Mouse (Mus musculus) heart, embryonic 16.5 days (tissue): ENCODE measurements at regions not wholly inside any gene's neighbourhood (a gene's known extent, or its start where the extent isn't known, plus 50 kb on each side); places are given as distances from the start of the nearest gene placed in this dataset.

Experiments
- ATAC-seq: fragments of 200-750 bp; cut with Nextera tagmentation; replicated peaks from 2 replicates; pipeline ENCODE4 v1.8.0; 2017; ENCODE audit warnings: moderate number of reproducible peaks; ENCODE audit not compliant: insufficient read depth, low FRiP score; ENCODE audit errors: extremely low read depth
- H3K27ac ChIP-seq: fragments of 300-500 bp; sonication (generic); 2 replicates; pipeline ENCODE4 v1.5.1; 2014; ENCODE audit warnings: mild to moderate bottlenecking, low read length, control low read depth, moderate library complexity
- H3K27me3 ChIP-seq: fragments of 300-500 bp; sonication (generic); 2 replicates; pipeline ENCODE4 v1.6.1; 2014; ENCODE audit warnings: low read length, mixed read lengths; ENCODE audit not compliant: control insufficient read depth, insufficient read depth
- H3K36me3 ChIP-seq: fragments of 300-500 bp; sonication (generic); 2 replicates; pipeline ENCODE4 v1.6.1; 2014; ENCODE audit not compliant: control insufficient read depth, insufficient read depth
- H3K4me1 ChIP-seq: fragments of 300-500 bp; sonication (generic); 2 replicates; pipeline ENCODE4 v1.6.1; 2014; ENCODE audit warnings: low read length, mixed read lengths; ENCODE audit not compliant: control insufficient read depth, insufficient read depth
- H3K4me2 ChIP-seq: fragments of 300-500 bp; sonication (generic); 2 replicates; pipeline ENCODE4 v1.6.1; 2014; ENCODE audit warnings: low read depth, mild to moderate bottlenecking, control low read depth, low read length
- H3K4me3 ChIP-seq: fragments of 300-500 bp; sonication (generic); 2 replicates; pipeline ENCODE4 v1.5.1; 2014; ENCODE audit warnings: mild to moderate bottlenecking, control low read depth, low read length
- H3K9ac ChIP-seq: fragments of 300-500 bp; sonication (generic); 2 replicates; pipeline ENCODE4 v1.6.1; 2014; ENCODE audit warnings: low read length, control low read depth
- H3K9me3 ChIP-seq: fragments of 300-500 bp; sonication (generic); replicated peaks from 2 replicates; pipeline ENCODE4 v1.6.1; 2016; ENCODE audit warnings: low read length; ENCODE audit not compliant: control insufficient read depth
- WGBS: fragments of 180-500 bp; shearing (Covaris S2); extraction: QIAGEN DNeasy Blood & Tissue Kit; methylation state at CpG from one replicate; pipeline ENCODE4 v1.1.7; 2014; 5-methylcytosine and 5-hydroxymethylcytosine counted together

- H3K4me2 ChIP-seq: no peak overlapping the region
- 76% methylated on average over 8 of the region's 8 CpGs for WGBS
- H3K36me3 ChIP-seq: no peaks in the 10 kb centered on the region
- H3K4me3 ChIP-seq: no peak overlapping the region
- no peaks in the 10 kb centered on the region for H3K27me3 ChIP-seq
- H3K27ac ChIP-seq: no peak overlapping the region
- H3K4me1 ChIP-seq: no peaks in the 10 kb centered on the region
- no peak for ATAC-seq
- H3K9me3 ChIP-seq: 0 out of 2 replicates have a peak, but pooled peaks cover 2% of the 10 kb centered on the region
- H3K9ac ChIP-seq: no peak overlapping the region
These were observed 55.7 kb upstream of the Vstm2b start for GRCm38 (mm10) chr7:40842344-40842992.

GRCm38 (mm10) chr7:40846512-40846911, 51.6 kb upstream of the Vstm2b start:
- no peak for ATAC-seq
- Histone ChIP-seq H3K9ac (no peak overlapping the region), H3K27me3 (no peaks in the 10 kb centered on the region), H3K4me3 (no peak overlapping the region), H3K4me1 (no peaks in the 10 kb centered on the region), H3K9me3 (no peaks in the 10 kb centered on the region), H3K27ac (no peak overlapping the region), H3K4me2 (no peak overlapping the region), H3K36me3 (no peaks in the 10 kb centered on the region)
- 67% methylated on average over 6 of the region's 6 CpGs for WGBS
